Mouse (Mus musculus) hematopoietic stem cell, adult 5-6 weeks (primary cell): Measurements from ENCODE around the gene Cntn4. TPM values are rescaled to one million over a fixed set of nuclear protein-coding genes. Genes with fewer than 3 reads are reported as not detected.

Experiments
- ATAC-seq, 2 experiments: fragments of 125-278 bp in 1 of 2; replicated peaks in 1 of 2; 2 replicates each; pipeline ENCODE4 v1.8.0; 2016 to 2017; ENCODE audit warnings: inconsistent platforms in 2 of 2, mild to moderate bottlenecking in 2 of 2, moderate number of reproducible peaks in 2 of 2, low read depth in 1 of 2, moderate TSS enrichment in 1 of 2; ENCODE audit not compliant: low FRiP score in 2 of 2, poor library complexity in 2 of 2, severe bottlenecking in 2 of 2, insufficient read depth in 1 of 2, low TSS enrichment in 1 of 2
- total RNA-seq: library from RNA; stranded (forward); fragments of 172-1452, 232-1000 nt; gene quantifications from 2 replicates; pipeline ENCODE4 v1.2.3, GENCODE M21; 2017

Cntn4 gene
- total RNA-seq, 1 experiment from 2014 or later = not detected

GRCm38 (mm10) chr6:106381288-106382025 lies 704.0 kb downstream of the Cntn4 start:
- no peak for ATAC-seq

GRCm38 (mm10) chr6:106387833-106388406 lies 710.5 kb downstream of the Cntn4 start:
- ATAC-seq = no peak

- no peak for ATAC-seq
These were observed 730.6 kb downstream of the Cntn4 start for GRCm38 (mm10) chr6:106408014-106408413.

GRCm38 (mm10) chr6:106408634-106409033 lies 731.2 kb downstream of the Cntn4 start:
- ATAC-seq = no peak

- ATAC-seq = no peak
These were observed 745.5 kb downstream of the Cntn4 start for GRCm38 (mm10) chr6:106422947-106423346.

- no peak for ATAC-seq
These were observed 746.0 kb downstream of the Cntn4 start for GRCm38 (mm10) chr6:106423471-106423870.

GRCm38 (mm10) chr6:106426615-106427014 lies 749.2 kb downstream of the Cntn4 start:
- ATAC-seq = no peak

- ATAC-seq = no peak
These were observed 754.0 kb downstream of the Cntn4 start for GRCm38 (mm10) chr6:106431466-106431865.

- ATAC-seq = peak; percentile 66 to 91; a peak in 3 of 4 replicates
These were observed 763.3 kb downstream of the Cntn4 start for GRCm38 (mm10) chr6:106440786-106441185.

GRCm38 (mm10) chr6:106441246-106441645 lies 763.8 kb downstream of the Cntn4 start:
- no peak for ATAC-seq

GRCm38 (mm10) chr6:106454131-106454838 lies 776.8 kb downstream of the Cntn4 start:
- no peak for ATAC-seq

GRCm38 (mm10) chr6:106455616-106456015 lies 778.2 kb downstream of the Cntn4 start:
- ATAC-seq = no peak

- ATAC-seq = no peak
These were observed 780.7 kb downstream of the Cntn4 start for GRCm38 (mm10) chr6:106458166-106458565.

- no peak for ATAC-seq
These were observed 784.9 kb downstream of the Cntn4 start for GRCm38 (mm10) chr6:106462403-106462802.

- no peak for ATAC-seq
These were observed 786.4 kb downstream of the Cntn4 start for GRCm38 (mm10) chr6:106463857-106464256.

GRCm38 (mm10) chr6:106465766-106466165 lies 788.3 kb downstream of the Cntn4 start:
- no peak for ATAC-seq

GRCm38 (mm10) chr6:106466267-106467029 lies 789.0 kb downstream of the Cntn4 start:
- no peak for ATAC-seq
